Mouse (Mus musculus) cerebellum, adult 2 months (tissue): Measurements from ENCODE around the gene Gm9125. TPM values are rescaled to one million over a fixed set of nuclear protein-coding genes. Genes with fewer than 3 reads are reported as not detected.
"Not testable (repeated sequence)": the region's sequence is repeated elsewhere in the genome, so short reads cannot be mapped to it uniquely, and the experiment has no call there.

Source experiments
- DNase-seq, 2 experiments: peaks; one replicate each; pipeline ENCODE4 v3.0.0; 2021
- H3K27ac ChIP-seq: fragments of 200-500 bp; 2 replicates; pipeline ENCODE4 v1.5.1; 2012; ENCODE audit warnings: low read length, control low read depth, inconsistent platforms; ENCODE audit not compliant: insufficient read depth
- H3K27me3 ChIP-seq: fragments of 200-500 bp; 2 replicates; pipeline ENCODE4 v1.6.1; 2012; ENCODE audit warnings: inconsistent platforms, mild to moderate bottlenecking, low read length, moderate library complexity; ENCODE audit not compliant: control insufficient read depth, insufficient read depth
- H3K4me1 ChIP-seq: fragments of 200-500 bp; 2 replicates; pipeline ENCODE4 v1.6.1; 2011; ENCODE audit warnings: low read length; ENCODE audit not compliant: control insufficient read depth, insufficient read depth
- H3K4me3 ChIP-seq: fragments of 200-500 bp; replicated peaks from 2 replicates; pipeline ENCODE3; 2011; ENCODE audit warnings: mild to moderate bottlenecking, low read depth, low read length, control low read depth; ENCODE audit not compliant: insufficient read depth
- WGBS: fragments of 180-500 bp; shearing (Covaris S2); methylation state at CpG from one replicate; pipeline ENCODE4 v1.1.7; 2018; 5-methylcytosine and 5-hydroxymethylcytosine counted together
- polyA plus RNA-seq: library from polyadenylated mRNA; depleted of rRNA; stranded (reverse); fragments of >200 nt; gene quantifications from 2 replicates; pipeline ENCODE4 v1.2.3, GENCODE M21; 2012; rRNA removed

The Gm9125 gene
- polyA plus RNA-seq = not detected in 2 replicates

- H3K4me3 ChIP-seq, H3K4me1 ChIP-seq, DNase-seq, H3K27me3 ChIP-seq, H3K27ac ChIP-seq: not testable (repeated sequence)
- WGBS = 82% methylated on average over 2 of the region's 3 CpGs
Measured at GRCm38 (mm10) chr3:94054785-94055184, at the start of gene Gm9125. Gm9125 (minus strand) TSS chr3:94054885.

- not testable (repeated sequence) for H3K27ac ChIP-seq, DNase-seq, H3K4me3 ChIP-seq, H3K27me3 ChIP-seq, H3K4me1 ChIP-seq
- WGBS = 63% methylated on average over 1 of the region's 3 CpGs
Measured at GRCm38 (mm10) chr3:94072544-94072943, 17.9 kb upstream of the Gm9125 start, which contains the start of gene Gm10697. Gm10697 (minus strand) TSS chr3:94072644.

DNA sequence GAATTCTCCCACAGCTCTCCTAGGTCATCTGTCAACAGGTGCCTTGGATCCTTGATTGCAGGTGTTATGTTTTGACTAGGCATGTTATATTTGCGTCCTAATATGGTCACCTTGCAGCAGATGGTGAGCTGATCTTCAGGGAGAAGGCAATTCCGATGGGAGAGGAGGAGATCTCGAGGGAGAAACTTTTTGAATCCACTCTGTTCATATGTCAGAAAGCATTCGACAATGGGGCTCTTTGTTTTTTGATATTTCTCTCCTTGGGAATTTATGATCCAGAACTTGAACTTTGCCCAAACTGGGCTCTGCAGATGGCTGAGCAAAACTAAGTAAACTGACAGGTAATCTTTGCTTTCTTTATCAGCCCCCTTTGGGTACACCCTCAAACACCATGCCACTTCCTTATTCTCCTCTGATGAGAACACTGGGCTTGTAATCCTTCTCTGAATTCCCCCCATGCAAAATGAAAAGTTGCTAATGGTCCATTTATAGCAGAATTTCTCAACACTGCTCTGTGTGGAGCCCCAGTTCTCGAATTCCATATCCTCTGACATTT is 5.0 kb downstream of the Gm9125 start:
- DNase-seq, H3K4me1 ChIP-seq: not testable (repeated sequence)
- WGBS = no CpG with 5 or more reads among the region's 5 CpGs

DNA sequence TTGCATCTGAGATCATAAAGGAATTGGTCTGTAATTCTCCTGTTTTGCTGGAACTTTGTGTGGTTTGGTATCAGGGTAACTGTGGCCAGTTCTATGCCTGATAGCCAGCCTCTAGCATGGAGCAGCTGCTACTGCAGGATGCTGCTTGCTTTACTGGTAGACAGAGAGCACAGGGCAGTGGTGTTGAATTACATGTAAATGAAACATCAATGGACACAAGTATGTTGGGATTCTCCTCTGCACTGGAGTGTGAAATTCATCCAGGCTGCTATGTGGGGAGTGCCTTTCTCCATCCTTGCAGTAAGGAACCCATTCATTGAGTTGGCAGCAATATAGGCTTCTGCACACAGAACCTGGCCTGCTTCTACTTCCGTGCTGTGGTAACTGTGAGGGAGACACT is 16.4 kb downstream of the Gm9125 start:
- H3K4me3 ChIP-seq, DNase-seq, H3K4me1 ChIP-seq, H3K27ac ChIP-seq, H3K27me3 ChIP-seq: not testable (repeated sequence)
- 38% methylated on average over 1 of the region's 1 CpGs for WGBS

More for the DNA sequence above, 5.0 kb downstream of the Gm9125 start:
- H3K4me3 ChIP-seq, H3K27ac ChIP-seq, H3K27me3 ChIP-seq: not testable (repeated sequence)

- 89% methylated on average over 18 of the region's 18 CpGs for WGBS
- H3K27me3 ChIP-seq, DNase-seq, H3K4me3 ChIP-seq, H3K4me1 ChIP-seq, H3K27ac ChIP-seq: not testable (repeated sequence)
Measured at GRCm38 (mm10) chr3:94034400-94034799, 20.3 kb downstream of the Gm9125 start.

Other genes starting within 250 kb of the Gm9125 start
- gene Tdpoz3, start 228.9 kb downstream of the Gm9125 start, polyA plus RNA-seq = not detected in 2 replicates
- not detected in 2 replicates for gene Gm9117, start 111.3 kb downstream of the Gm9125 start, polyA plus RNA-seq
- gene Tdpoz5, start 93.6 kb downstream of the Gm9125 start, polyA plus RNA-seq = not detected in 2 replicates
- gene Gm10697, start 17.8 kb upstream of the Gm9125 start, polyA plus RNA-seq = not detected in 2 replicates
- not detected in 2 replicates for gene Gm10696, start 123.3 kb upstream of the Gm9125 start, polyA plus RNA-seq
- not detected in 2 replicates for gene Gm5286, start 141.8 kb upstream of the Gm9125 start, polyA plus RNA-seq
- not detected in 2 replicates for gene Gm4778, start 209.2 kb upstream of the Gm9125 start, polyA plus RNA-seq